Mouse (Mus musculus) erythroid progenitor cell, adult 5-6 weeks (primary cell): ENCODE data around the gene Gm1553. TPM values are rescaled to one million over a fixed set of nuclear protein-coding genes. Genes with fewer than 3 reads are reported as not detected.

Experiments used
- ATAC-seq: replicated peaks from 2 replicates; pipeline ENCODE4 v1.8.0; 2016; ENCODE audit warnings: moderate number of reproducible peaks, mild to moderate bottlenecking, moderate TSS enrichment, inconsistent platforms; ENCODE audit not compliant: poor library complexity, low FRiP score, severe bottlenecking
- total RNA-seq, 2 experiments: library from RNA; stranded (forward) in 1 of 2; stranded (reverse) in 1 of 2; fragments of 150-400 nt in 1 of 2; fragments of 186-747, 209-891 nt in 1 of 2; gene quantifications; 2 replicates each; pipeline versions ENCODE4 v1.2.3 to v1.2.4; 2015 to 2017; ENCODE audit warnings: low replicate concordance in 2 of 2

Gm1553 gene
- not detected in 2 replicates for total RNA-seq (2015; ENCODE audit: low replicate concordance)
- not detected in 2 replicates for total RNA-seq (2017; ENCODE audit: low replicate concordance)

- ATAC-seq: no peak
Observed at GRCm38 (mm10) chr10:82492518-82492917, at the start of gene Gm1553. Gene Gm1553 (minus strand): TSS chr10:82492618.

Other genes starting within 250 kb of the Gm1553 start
- not detected in 2 replicates for gene 4932415D10Rik, start 176.0 kb downstream of the Gm1553 start, total RNA-seq (2015; ENCODE audit: low replicate concordance)
- gene 4932415D10Rik, start 176.0 kb downstream of the Gm1553 start, total RNA-seq (2017; ENCODE audit: low replicate concordance): not detected in 2 replicates
- gene Gm4924, start 138.4 kb downstream of the Gm1553 start, total RNA-seq (2015; ENCODE audit: low replicate concordance): not detected in 2 replicates
- gene Gm4924, start 138.4 kb downstream of the Gm1553 start, total RNA-seq (2017; ENCODE audit: low replicate concordance): 0.90 TPM in 1 of 2 replicates, not detected in the other
- gene 1190007I07Rik, start 130.6 kb upstream of the Gm1553 start, total RNA-seq (2015; ENCODE audit: low replicate concordance): not detected in 2 replicates
- gene 1190007I07Rik, start 130.6 kb upstream of the Gm1553 start, total RNA-seq (2017; ENCODE audit: low replicate concordance): 11.3 TPM in 1 of 2 replicates, not detected in the other
- 12.6 and 25.2 TPM in 2 replicates for gene Tdg, start 137.2 kb upstream of the Gm1553 start, total RNA-seq (2015; ENCODE audit: low replicate concordance)
- 27.1 and 27.9 TPM in 2 replicates for gene Tdg, start 137.2 kb upstream of the Gm1553 start, total RNA-seq (2017; ENCODE audit: low replicate concordance)
- not detected in 2 replicates for gene Glt8d2, start 198.0 kb upstream of the Gm1553 start, total RNA-seq (2015; ENCODE audit: low replicate concordance)
- not detected in 2 replicates for gene Glt8d2, start 198.0 kb upstream of the Gm1553 start, total RNA-seq (2017; ENCODE audit: low replicate concordance)
- 10.1 and 24.7 TPM in 2 replicates for gene Hcfc2, start 203.5 kb upstream of the Gm1553 start, total RNA-seq (2015; ENCODE audit: low replicate concordance)
- 2.5 and 10.1 TPM in 2 replicates for gene Hcfc2, start 203.5 kb upstream of the Gm1553 start, total RNA-seq (2017; ENCODE audit: low replicate concordance)